Mouse (Mus musculus): ENCODE data around the gene Arhgef28.

The Arhgef28 gene

GRCm38 (mm10) chr13:98015981-98016922 is 190.0 kb downstream of the Arhgef28 start:
- DNase-seq (ENCODE audit: low read depth, low spot score) = peak; percentile 20

GRCm38 (mm10) chr13:98014892-98015291 is 191.3 kb downstream of the Arhgef28 start:
- DNase-seq (ENCODE audit: low read depth, low spot score) = no peak

- DNase-seq (ENCODE audit: low read depth, low spot score) = peak; percentile 85
Measured at GRCm38 (mm10) chr13:98013715-98014114, 192.5 kb downstream of the Arhgef28 start.

GRCm38 (mm10) chr13:98011931-98012341 is 194.3 kb downstream of the Arhgef28 start:
- no peak for DNase-seq (ENCODE audit: low read depth, low spot score)

GRCm38 (mm10) chr13:98009070-98009469 is 197.2 kb downstream of the Arhgef28 start:
- no peak for DNase-seq (ENCODE audit: low read depth, low spot score)

- peak; percentile 56 for DNase-seq (ENCODE audit: low read depth, low spot score)
Measured at GRCm38 (mm10) chr13:98008588-98008987, 197.7 kb downstream of the Arhgef28 start.

GRCm38 (mm10) chr13:98005611-98006218 is 200.5 kb downstream of the Arhgef28 start:
- DNase-seq (ENCODE audit: low read depth, low spot score) = peak; percentile 36

GRCm38 (mm10) chr13:98004647-98005414 is 201.4 kb downstream of the Arhgef28 start:
- peak; percentile 35 for DNase-seq (ENCODE audit: low read depth, low spot score)

- DNase-seq (ENCODE audit: low read depth, low spot score) = no peak
Measured at GRCm38 (mm10) chr13:98003690-98004089, 202.5 kb downstream of the Arhgef28 start.

GRCm38 (mm10) chr13:98002598-98002997 is 203.6 kb downstream of the Arhgef28 start:
- no peak for DNase-seq (ENCODE audit: low read depth, low spot score)

GRCm38 (mm10) chr13:98002121-98002520 is 204.1 kb downstream of the Arhgef28 start:
- DNase-seq (ENCODE audit: low read depth, low spot score) = peak; percentile 55

GRCm38 (mm10) chr13:98001719-98002118 is 204.5 kb downstream of the Arhgef28 start:
- DNase-seq (ENCODE audit: low read depth, low spot score) = no peak

GRCm38 (mm10) chr13:98000841-98001240 is 205.4 kb downstream of the Arhgef28 start:
- no peak for DNase-seq (ENCODE audit: low read depth, low spot score)

GRCm38 (mm10) chr13:97999130-97999529 is 207.1 kb downstream of the Arhgef28 start:
- DNase-seq (ENCODE audit: low read depth, low spot score) = no peak

- no peak for DNase-seq (ENCODE audit: low read depth, low spot score)
Measured at GRCm38 (mm10) chr13:97998570-97998969, 207.7 kb downstream of the Arhgef28 start.

- DNase-seq (ENCODE audit: low read depth, low spot score) = peak; percentile 16
Measured at GRCm38 (mm10) chr13:97990939-97991338, 215.3 kb downstream of the Arhgef28 start.

- no peak for DNase-seq (ENCODE audit: low read depth, low spot score)
Measured at GRCm38 (mm10) chr13:97988796-97989195, 217.4 kb downstream of the Arhgef28 start.

- no peak for DNase-seq (ENCODE audit: low read depth, low spot score)
Measured at GRCm38 (mm10) chr13:97986691-97987090, 219.5 kb downstream of the Arhgef28 start.

GRCm38 (mm10) chr13:97977104-97977503 is 229.1 kb downstream of the Arhgef28 start:
- DNase-seq (ENCODE audit: low read depth, low spot score) = no peak

- peak; percentile 62 for DNase-seq (ENCODE audit: low read depth, low spot score)
Measured at GRCm38 (mm10) chr13:97976642-97977041, 229.6 kb downstream of the Arhgef28 start.

GRCm38 (mm10) chr13:97974532-97975194 is 231.6 kb downstream of the Arhgef28 start:
- DNase-seq (ENCODE audit: low read depth, low spot score) = no peak
